Mouse (Mus musculus): ENCODE results near the gene Cdca8. TPM values are rescaled to one million over a fixed set of nuclear protein-coding genes. Genes with fewer than 3 reads are reported as not detected.

Gene Cdca8
- total and polyA plus RNA-seq, 3 experiments, result 108 to 202 TPM; not detected in 1

GRCm38 (mm10) chr4:124898428-124898827 lies 40.7 kb downstream of the Cdca8 start:
- no peak for TF ChIP-seq ETS1 (IDR thresholded peaks at IDR 0.05; ENCODE audit: low read depth, low read length)
- TF ChIP-seq ZMIZ1 (IDR thresholded peaks at IDR 0.05; ENCODE audit: low read depth, low read length), result no peak
- TF ChIP-seq GABPA (IDR thresholded peaks at IDR 0.05; ENCODE audit: low read depth, low read length), result no peak
- TF ChIP-seq SIN3A (IDR thresholded peaks at IDR 0.05; ENCODE audit: low read length), result no peak
- TF ChIP-seq TBP (IDR thresholded peaks at IDR 0.05; ENCODE audit: low read depth, low read length), result no peak
- no peak for TF ChIP-seq E2F4 (IDR thresholded peaks at IDR 0.05; ENCODE audit: borderline replicate concordance, low read depth, low read length)
- TF ChIP-seq POLR2A (IDR thresholded peaks at IDR 0.05; ENCODE audit: control insufficient read depth in 1 of 2, insufficient read depth in 1 of 2, low read depth in 1 of 2, low read length in 2 of 2, poor library complexity in 1 of 2), result no peak
- no peak for TF ChIP-seq BHLHE40 (IDR thresholded peaks at IDR 0.05; ENCODE audit: borderline replicate concordance, low read depth, low read length)
- TF ChIP-seq POLR2AphosphoS5 (IDR thresholded peaks at IDR 0.05; ENCODE audit: borderline replicate concordance, low read depth, low read length), result no peak
- Histone ChIP-seq H3K4me1 (ENCODE audit: control insufficient read depth in 1 of 2, insufficient read depth in 2 of 2, low read length in 2 of 2) (no peaks in the 10 kb centered on the region), H3K9me3 (replicated peaks; ENCODE audit: insufficient read depth, low read length) (no peaks in the 10 kb centered on the region), H3K27me3 (ENCODE audit: control insufficient read depth in 1 of 2, insufficient read depth in 2 of 2, low read length in 2 of 2) (no peaks in the 10 kb centered on the region), H3K4me3 (ENCODE audit: control insufficient read depth in 1 of 2, insufficient read depth in 1 of 2, low read depth in 2 of 2, low read length in 2 of 2) (no peak overlapping the region), H3K79me2 (ENCODE audit: control insufficient read depth, insufficient read depth, low read length, poor library complexity) (no peaks in the 10 kb centered on the region), H3K9ac (ENCODE audit: control insufficient read depth, low read depth, low read length, poor library complexity, severe bottlenecking) (no peak overlapping the region), H3K27ac (ENCODE audit: control insufficient read depth, low read depth, low read length) (no peak overlapping the region), H3K36me3 (ENCODE audit: control insufficient read depth in 1 of 2, insufficient read depth in 2 of 2, low read length in 2 of 2) (no peaks in the 10 kb centered on the region)
- no peak for DNase-seq (ENCODE audit: low read depth, low spot score)

GRCm38 (mm10) chr4:124894508-124895428 lies 44.3 kb downstream of the Cdca8 start:
- no peak overlapping the region for H3K9ac ChIP-seq (ENCODE audit: control insufficient read depth, low read depth, low read length, poor library complexity, severe bottlenecking)
- no peak for DNase-seq (ENCODE audit: low read depth, low spot score)
- H3K36me3 ChIP-seq (ENCODE audit: control insufficient read depth in 1 of 2, insufficient read depth in 2 of 2, low read length in 2 of 2), result no peaks in the 10 kb centered on the region
- H3K4me3 ChIP-seq (ENCODE audit: control insufficient read depth in 1 of 2, insufficient read depth in 1 of 2, low read depth in 2 of 2, low read length in 2 of 2), result no peak overlapping the region
- H3K27ac ChIP-seq (ENCODE audit: control insufficient read depth, low read depth, low read length), result no peak overlapping the region
- no peaks in the 10 kb centered on the region for H3K79me2 ChIP-seq (ENCODE audit: control insufficient read depth, insufficient read depth, low read length, poor library complexity)
- no peaks in the 10 kb centered on the region for H3K4me1 ChIP-seq (ENCODE audit: control insufficient read depth in 1 of 2, insufficient read depth in 2 of 2, low read length in 2 of 2)
- H3K27me3 ChIP-seq (ENCODE audit: control insufficient read depth in 1 of 2, insufficient read depth in 2 of 2, low read length in 2 of 2), result peaks cover 0 to 2% of the 10 kb centered on the region in 2 experiments; a peak in 1 of 4 replicates
- TF ChIP-seq ZNF384 (IDR thresholded peaks at IDR 0.05; ENCODE audit: low read depth, low read length), result no peak
- no peak for TF ChIP-seq RCOR1 (IDR thresholded peaks at IDR 0.05; ENCODE audit: low read depth, low read length)
- H3K9me3 ChIP-seq (replicated peaks; ENCODE audit: insufficient read depth, low read length), result no peaks in the 10 kb centered on the region

- Histone ChIP-seq H3K36me3 (ENCODE audit: control insufficient read depth in 1 of 2, insufficient read depth in 2 of 2, low read length in 2 of 2) (no peaks in the 10 kb centered on the region), H3K27ac (ENCODE audit: control insufficient read depth, low read depth, low read length) (no peak overlapping the region), H3K4me3 (ENCODE audit: control insufficient read depth in 1 of 2, insufficient read depth in 1 of 2, low read depth in 2 of 2, low read length in 2 of 2) (no peak overlapping the region), H3K27me3 (ENCODE audit: control insufficient read depth in 1 of 2, insufficient read depth in 2 of 2, low read length in 2 of 2) (peaks cover 0 to 2% of the 10 kb centered on the region in 2 experiments; a peak in 1 of 4 replicates), H3K9ac (ENCODE audit: control insufficient read depth, low read depth, low read length, poor library complexity, severe bottlenecking) (no peak overlapping the region), H3K4me1 (ENCODE audit: control insufficient read depth in 1 of 2, insufficient read depth in 2 of 2, low read length in 2 of 2) (no peaks in the 10 kb centered on the region), H3K79me2 (ENCODE audit: control insufficient read depth, insufficient read depth, low read length, poor library complexity) (no peaks in the 10 kb centered on the region), H3K9me3 (replicated peaks; ENCODE audit: insufficient read depth, low read length) (no peaks in the 10 kb centered on the region)
- no peak for DNase-seq (ENCODE audit: low read depth, low spot score)
- TF ChIP-seq KAT2A (conservative IDR thresholded peaks at IDR 0.05; ENCODE audit: low read depth, low read length) (no peak), MYC (IDR thresholded peaks at IDR 0.05; ENCODE audit: low read depth, low read length) (no peak), UBTF (IDR thresholded peaks at IDR 0.05; ENCODE audit: borderline replicate concordance, insufficient read depth, low read depth, low read length) (no peak), ZC3H11A (IDR thresholded peaks at IDR 0.05; ENCODE audit: low read depth, low read length) (no peak), SMC3 (IDR thresholded peaks at IDR 0.05; ENCODE audit: low read depth, low read length) (no peak), MEF2A (IDR thresholded peaks at IDR 0.05; ENCODE audit: extremely low read depth, insufficient replicate concordance, low read depth, low read length, poor library complexity, severe bottlenecking) (no peak), POLR2AphosphoS5 (IDR thresholded peaks at IDR 0.05; ENCODE audit: borderline replicate concordance, low read depth, low read length) (no peak), HCFC1 (IDR thresholded peaks at IDR 0.05; ENCODE audit: low read depth, low read length) (no peak), EP300 (IDR thresholded peaks at IDR 0.05; ENCODE audit: low read depth in 1 of 2, low read length in 2 of 2) (no peak), USF2 (IDR thresholded peaks at IDR 0.05; ENCODE audit: borderline replicate concordance in 1 of 2, insufficient read depth in 1 of 2, low read depth in 1 of 2, low read length in 2 of 2) (no peak), TCF12 (IDR thresholded peaks at IDR 0.05; ENCODE audit: low read depth, low read length) (no peak), GABPA (IDR thresholded peaks at IDR 0.05; ENCODE audit: low read depth, low read length) (no peak), GATA1 (IDR thresholded peaks at IDR 0.05; ENCODE audit: low read depth, low read length) (no peak), TBP (IDR thresholded peaks at IDR 0.05; ENCODE audit: low read depth, low read length) (no peak), BHLHE40 (IDR thresholded peaks at IDR 0.05; ENCODE audit: borderline replicate concordance, low read depth, low read length) (no peak), POLR2AphosphoS2 (IDR thresholded peaks at IDR 0.05; ENCODE audit: low read length) (no peak), ZNF384 (IDR thresholded peaks at IDR 0.05; ENCODE audit: low read depth, low read length) (no peak)
These were observed 45.3 kb downstream of the Cdca8 start for GRCm38 (mm10) chr4:124893769-124894168.
